ENCODE assay signal across 16 mouse cellular contexts in genomic region chr3:157517992-157518391, GRCm38 (mm10). TPM values are rescaled to one million over a fixed set of nuclear protein-coding genes. Genes with fewer than 3 reads are reported as not detected.
DNase-seq lines count a peak whose midpoint lies in the region; ATAC-seq and TF ChIP-seq lines count a peak whose summit lies in the region.
"Had no signal": no experiment of that assay in that cellular context is flagged by ENCODE, and none has a peak within 500 bp of the region (broad histone marks: within the 10 kb centered on the region; RNA-seq: fewer than 3 reads in every experiment).

No protein-coding gene starts in this region.

- no peak for TF ChIP-seq POLR2A in brain, embryonic 14.5 days (IDR thresholded peaks at IDR 0.05; ENCODE audit: borderline replicate concordance, extremely low read depth, insufficient read depth, insufficient read length, poor library complexity, severe bottlenecking)

- H3K4me2 ChIP-seq in heart, embryonic 16.5 days (ENCODE audit: low read depth, low read length), result no peak overlapping the region
- no peak overlapping the region for H3K4me2 ChIP-seq in lung, embryonic 16.5 days (ENCODE audit: low read depth, low read length)
- H3K4me2 ChIP-seq in liver, embryonic 16.5 days (ENCODE audit: low read depth, low read length), result no peak overlapping the region
- H3K4me2 ChIP-seq: embryonic facial prominence, embryonic 12.5 days; forebrain, embryonic 12.5 days; liver, embryonic 15.5 days; midbrain, embryonic 13.5 days; neural tube, embryonic 12.5 days had no signal

- no peak for TF ChIP-seq CTCF in brain, embryonic 14.5 days (IDR thresholded peaks at IDR 0.05; ENCODE audit: borderline replicate concordance, extremely low read depth, insufficient read depth, insufficient read length)

- H3K4me3 ChIP-seq in heart, embryonic 16.5 days (ENCODE audit: low read length), result no peak overlapping the region
- no peak overlapping the region for H3K4me3 ChIP-seq in lung, embryonic 16.5 days (ENCODE audit: low read length)
- no peak overlapping the region for H3K4me3 ChIP-seq in liver, embryonic 16.5 days (ENCODE audit: low read depth, low read length)
- H3K4me3 ChIP-seq: embryonic facial prominence, embryonic 12.5 days; forebrain, embryonic 12.5 days; gastrocnemius, adult 2 months; liver, embryonic 15.5 days; midbrain, embryonic 13.5 days; neural tube, embryonic 12.5 days had no signal

- no peaks in the 10 kb centered on the region for H3K36me3 ChIP-seq in heart, embryonic 16.5 days (ENCODE audit: control insufficient read depth, insufficient read depth)
- H3K36me3 ChIP-seq in lung, embryonic 16.5 days (ENCODE audit: control insufficient read depth, insufficient read depth, low read length), result no peaks in the 10 kb centered on the region
- no peaks in the 10 kb centered on the region for H3K36me3 ChIP-seq in liver, embryonic 16.5 days (ENCODE audit: control insufficient read depth, insufficient read depth)
- H3K36me3 ChIP-seq: embryonic facial prominence, embryonic 12.5 days; forebrain, embryonic 12.5 days; liver, embryonic 15.5 days; midbrain, embryonic 13.5 days; neural tube, embryonic 12.5 days had no signal

- H3K9me3 ChIP-seq in heart, embryonic 16.5 days (replicated peaks; ENCODE audit: control insufficient read depth, low read length), result no peaks in the 10 kb centered on the region
- no peaks in the 10 kb centered on the region for H3K9me3 ChIP-seq in lung, embryonic 16.5 days (ENCODE audit: control insufficient read depth, low read length)
- no peaks in the 10 kb centered on the region for H3K9me3 ChIP-seq in liver, embryonic 16.5 days (replicated peaks; ENCODE audit: control insufficient read depth, low read length)
- H3K9me3 ChIP-seq: embryonic facial prominence, embryonic 12.5 days; forebrain, embryonic 12.5 days; liver, embryonic 15.5 days; midbrain, embryonic 13.5 days; neural tube, embryonic 12.5 days had no signal

- WGBS in heart, embryonic 16.5 days, result 11% methylated on average over 2 of the region's 2 CpGs
- WGBS in lung, embryonic 16.5 days, result 26% methylated on average over 2 of the region's 2 CpGs
- WGBS in liver, embryonic 16.5 days (ENCODE audit: insufficient replicate concordance), result 24% methylated on average over 2 of the region's 2 CpGs

- no peak for DNase-seq in heart, adult 9 months (ENCODE audit: low spot score in 2 of 2)
- no peak for DNase-seq in lung, postnatal 25 days (ENCODE audit: low spot score)
- DNase-seq in brain, embryonic 14.5 days (ENCODE audit: low read depth), result peak; percentile 47
- DNase-seq in thymus, postnatal 4 days, result no peak
- DNase-seq: gastrocnemius, adult 2 months; layer of hippocampus, adult 9-11 months; thymus, postnatal 14 days had no signal

- H3K9ac ChIP-seq in heart, embryonic 16.5 days (ENCODE audit: low read length), result no peak overlapping the region
- H3K9ac ChIP-seq in lung, embryonic 16.5 days (ENCODE audit: low read length), result no peak overlapping the region
- H3K9ac ChIP-seq in liver, embryonic 16.5 days (ENCODE audit: low read depth, low read length), result no peak overlapping the region
- H3K9ac ChIP-seq: embryonic facial prominence, embryonic 12.5 days; forebrain, embryonic 12.5 days; liver, embryonic 15.5 days; midbrain, embryonic 13.5 days; neural tube, embryonic 12.5 days had no signal

- peaks cover 6% of the 10 kb centered on the region; the same call in 1 of the 2 replicates for H3K27me3 ChIP-seq in heart, embryonic 16.5 days (ENCODE audit: control insufficient read depth, insufficient read depth, low read length)
- no peaks in the 10 kb centered on the region for H3K27me3 ChIP-seq in lung, embryonic 16.5 days (ENCODE audit: control insufficient read depth, insufficient read depth, low read depth, low read length)
- H3K27me3 ChIP-seq in liver, embryonic 16.5 days (ENCODE audit: control insufficient read depth, insufficient read depth, low read depth, low read length), result no peaks in the 10 kb centered on the region; the same call in 1 of the 2 replicates
- H3K27me3 ChIP-seq: embryonic facial prominence, embryonic 12.5 days; forebrain, embryonic 12.5 days; neural tube, embryonic 12.5 days had no signal

- no peak overlapping the region for H3K27ac ChIP-seq in heart, embryonic 16.5 days (ENCODE audit: low read length)
- no peak overlapping the region for H3K27ac ChIP-seq in lung, embryonic 16.5 days (ENCODE audit: low read length)
- no peak overlapping the region for H3K27ac ChIP-seq in liver, embryonic 16.5 days (ENCODE audit: low read length)
- H3K27ac ChIP-seq: embryonic facial prominence, embryonic 12.5 days; forebrain, embryonic 12.5 days; gastrocnemius, adult 2 months; liver, embryonic 15.5 days; midbrain, embryonic 13.5 days; neural tube, embryonic 12.5 days had no signal

- peaks cover 11% of the 10 kb centered on the region for H3K4me1 ChIP-seq in heart, embryonic 16.5 days (ENCODE audit: control insufficient read depth, insufficient read depth, low read length)
- peaks cover 4% of the 10 kb centered on the region; the same call in 1 of the 2 replicates for H3K4me1 ChIP-seq in lung, embryonic 16.5 days (replicated peaks; ENCODE audit: control insufficient read depth, insufficient read depth, low read length)
- no peaks in the 10 kb centered on the region; the same call in 1 of the 2 replicates for H3K4me1 ChIP-seq in liver, embryonic 16.5 days (ENCODE audit: control insufficient read depth, low read depth, low read length)
- H3K4me1 ChIP-seq: embryonic facial prominence, embryonic 12.5 days; forebrain, embryonic 12.5 days; midbrain, embryonic 13.5 days; neural tube, embryonic 12.5 days had no signal

- ATAC-seq in heart, embryonic 16.5 days (replicated peaks; ENCODE audit: extremely low read depth, insufficient read depth, low FRiP score), result peak; percentile 49; the same call in 1 of the 2 replicates
- peak; percentile 41; the same call in 1 of the 2 replicates for ATAC-seq in lung, embryonic 16.5 days (ENCODE audit: low read depth)
- ATAC-seq in liver, embryonic 16.5 days (ENCODE audit: low read depth), result peak; percentile 35; the same call in 1 of the 2 replicates
- ATAC-seq: intestine, postnatal 0 days; midbrain, embryonic 13.5 days had no signal

RNA-seq across cellular contexts. Expression of gene Zranb2, which starts 16.0 kb away (rescaled TPM):
- 56.6 and 62.0 TPM in 2 replicates for polyA plus RNA-seq in heart, embryonic 16.5 days (2015; fragmentation: Nextera tagmentation; extraction: Ambion mirVana)
- polyA plus RNA-seq in lung, embryonic 16.5 days (2015; fragmentation: Nextera tagmentation; extraction: Ambion mirVana), result 77.7 and 99.1 TPM in 2 replicates
- 99.9 and 121 TPM in 2 replicates for polyA plus RNA-seq in brain, embryonic 14.5 days (2012; rRNA removed)
- polyA plus RNA-seq in liver, embryonic 16.5 days (2015; fragmentation: Nextera tagmentation; extraction: Ambion mirVana), result 36.6 and 39.7 TPM in 2 replicates

RNA-seq across cellular contexts. Expression of gene Ptger3, which starts 48.7 kb away (rescaled TPM):
- polyA plus RNA-seq in heart, embryonic 16.5 days (2015; fragmentation: Nextera tagmentation; extraction: Ambion mirVana), result 3.2 and 3.6 TPM in 2 replicates
- polyA plus RNA-seq in lung, embryonic 16.5 days (2015; fragmentation: Nextera tagmentation; extraction: Ambion mirVana), result 12.0 and 13.9 TPM in 2 replicates
- 0.85 and 1.7 TPM in 2 replicates for polyA plus RNA-seq in brain, embryonic 14.5 days (2012; rRNA removed)
- 2.7 and 3.1 TPM in 2 replicates for polyA plus RNA-seq in liver, embryonic 16.5 days (2015; fragmentation: Nextera tagmentation; extraction: Ambion mirVana)
